Comparison of ENCODE assay signal across 13 mouse cellular contexts in genomic region chr7:118266099-118266498, GRCm38 (mm10). TPM values are rescaled to one million over a fixed set of nuclear protein-coding genes. Genes with fewer than 3 reads are reported as not detected.
DNase-seq lines count a peak whose midpoint lies in the region; ATAC-seq and TF ChIP-seq lines count a peak whose summit lies in the region.
"Had no signal": no experiment of that assay in that cellular context is flagged by ENCODE, and none has a peak within 500 bp of the region (broad histone marks: within the 10 kb centered on the region; RNA-seq: fewer than 3 reads in every experiment).

No protein-coding gene starts in this region.

- no peak overlapping the region for H3K4me3 ChIP-seq in liver, embryonic 14.5 days (ENCODE audit: insufficient read depth in 1 of 2, low read depth in 2 of 2, low read length in 2 of 2)
- no peak overlapping the region for H3K4me3 ChIP-seq in left cerebral cortex, adult 2 months
- H3K4me3 ChIP-seq: forebrain, embryonic 15.5 days; hindbrain, embryonic 13.5 days had no signal

- ATAC-seq in liver, embryonic 14.5 days (ENCODE audit: insufficient read depth): peak; percentile 76
- ATAC-seq: CD4-positive, CD25-positive, alpha-beta regulatory T cell, adult 4 months; forebrain, embryonic 15.5 days had no signal

- H3K27ac ChIP-seq in liver, embryonic 14.5 days: no peak overlapping the region
- no peak overlapping the region for H3K27ac ChIP-seq in left cerebral cortex, adult 2 months
- H3K27ac ChIP-seq: forebrain, embryonic 15.5 days; hindbrain, embryonic 13.5 days had no signal

- H3K4me1 ChIP-seq in liver, embryonic 14.5 days (replicated peaks; ENCODE audit: control insufficient read depth in 2 of 2, insufficient read depth in 2 of 2, low read length in 1 of 2): peaks cover 0 to 7% of the 10 kb centered on the region in 2 experiments; a peak in 2 of 4 replicates
- H3K4me1 ChIP-seq: forebrain, embryonic 15.5 days; hindbrain, embryonic 13.5 days had no signal

- peak; percentile 51 for DNase-seq in lung, postnatal 36 days
- DNase-seq in lung, postnatal 4 days: no peak
- peak; percentile 70 for DNase-seq in cerebellum, adult 11 months
- peak; percentile 50 for DNase-seq in gastrocnemius, postnatal 14 days
- no peak for DNase-seq in liver, embryonic 14.5 days (ENCODE audit: low read depth in 3 of 3, low spot score in 3 of 3)
- DNase-seq in embryo, embryonic 10.5 days (ENCODE audit: low spot score): no peak
- no peak for DNase-seq in layer of hippocampus, postnatal 25 days (ENCODE audit: extremely low spot score in 1 of 2, low spot score in 1 of 2)
- no peak for DNase-seq in left cerebral cortex, adult 2 months (ENCODE audit: extremely low spot score in 1 of 2, low spot score in 2 of 2)
- DNase-seq: lung, postnatal 14 days; right cerebral cortex, postnatal 14 days had no signal

- H3K36me3 ChIP-seq in liver, embryonic 14.5 days (replicated peaks; ENCODE audit: control insufficient read depth, insufficient read depth, low read depth): no peaks in the 10 kb centered on the region
- H3K36me3 ChIP-seq: forebrain, embryonic 15.5 days; hindbrain, embryonic 13.5 days had no signal

- WGBS in liver, embryonic 14.5 days (ENCODE audit: insufficient replicate concordance): 38% methylated on average over 6 of the region's 6 CpGs

- 0 out of 2 replicates have a peak, but pooled peaks have one; percentile 11 for TF ChIP-seq EP300 in liver, embryonic 14.5 days (IDR thresholded peaks at IDR 0.05; ENCODE audit: low read depth)

- intact Hi-C loops in gastrocnemius, postnatal 14 days (cut with DNase I; ENCODE audit: low total_unique reads): no loop called here
- intact Hi-C loops in left cerebral cortex, adult 2 months (cut with DNase I): no loop called here

- no peak for TF ChIP-seq CTCF in liver, embryonic 14.5 days (IDR thresholded peaks at IDR 0.05; ENCODE audit: low read depth)
- TF ChIP-seq CTCF in left cerebral cortex, adult 2 months (IDR thresholded peaks at IDR 0.05): no peak

- no peaks in the 10 kb centered on the region for H3K9me3 ChIP-seq in liver, embryonic 14.5 days (ENCODE audit: control insufficient read depth, low read length)
- H3K9me3 ChIP-seq: forebrain, embryonic 15.5 days; hindbrain, embryonic 13.5 days had no signal

- H3K4me2 ChIP-seq in liver, embryonic 14.5 days (ENCODE audit: low read depth): no peak overlapping the region
- H3K4me2 ChIP-seq: forebrain, embryonic 15.5 days; hindbrain, embryonic 13.5 days had no signal

- no peaks in the 10 kb centered on the region for H3K27me3 ChIP-seq in liver, embryonic 14.5 days (ENCODE audit: control insufficient read depth, insufficient read depth, low read length)
- H3K27me3 ChIP-seq: forebrain, embryonic 15.5 days; hindbrain, embryonic 13.5 days had no signal

- no peak overlapping the region for H3K9ac ChIP-seq in liver, embryonic 14.5 days (replicated peaks)
- H3K9ac ChIP-seq: forebrain, embryonic 15.5 days; hindbrain, embryonic 13.5 days had no signal

RNA-seq across cellular contexts. Expression of gene Smg1, which starts 22.6 kb away (rescaled TPM):
- total RNA-seq in gastrocnemius, postnatal 14 days (2021): 10 to 100 TPM; 22.0 to 26.6 TPM
- 5.2 and 10.5 TPM in 2 replicates for polyA plus RNA-seq in liver, embryonic 14.5 days (2012; rRNA removed)
- polyA plus RNA-seq in liver, embryonic 14.5 days (2014; fragmentation: Nextera tagmentation; extraction: Ambion mirVana): 5.7 and 6.1 TPM in 2 replicates
- total RNA-seq in layer of hippocampus, postnatal 25 days (2021): 10 to 100 TPM; 60.3 to 82.2 TPM
- total RNA-seq in left cerebral cortex, adult 2 months (2021): 10 to 100 TPM; 82.4 to 85.4 TPM

Comparison
In these comparisons a context has a peak if more than half of its experiments do, and no peak if none do; other contexts are left out.
1. DNase-seq: peak in lung, postnatal 36 days (single experiment), cerebellum, adult 11 months (single experiment) and gastrocnemius, postnatal 14 days (single experiment); none in lung, postnatal 4 days (0 of 2), liver, embryonic 14.5 days (0 of 3), embryo, embryonic 10.5 days (single experiment), layer of hippocampus, postnatal 25 days (0 of 2) and left cerebral cortex, adult 2 months (0 of 2).